Mouse (Mus musculus) embryonic facial prominence, embryonic 11.5 days (tissue): ENCODE measurements around the gene Fam13c. TPM values are rescaled to one million over a fixed set of nuclear protein-coding genes. Genes with fewer than 3 reads are reported as not detected.

ENCODE experiments used
- ATAC-seq: fragments of 200-750 bp; cut with Nextera tagmentation; replicated peaks from 2 replicates; pipeline ENCODE4 v1.8.0; 2017; ENCODE audit warnings: low read depth; ENCODE audit not compliant: insufficient number of reproducible peaks, low FRiP score, low TSS enrichment
- DNase-seq: peaks from one replicate; pipeline ENCODE4 v3.0.0-alpha.2; 2015; ENCODE audit warnings: low spot score
- H3K27ac ChIP-seq: fragments of 300-500 bp; sonication (generic); replicated peaks from 2 replicates; pipeline ENCODE4 v1.5.1; 2014; ENCODE audit warnings: mild to moderate bottlenecking, low read depth, low read length, control low read depth
- H3K27me3 ChIP-seq: fragments of 300-500 bp; sonication (generic); 2 replicates; pipeline ENCODE4 v1.6.1; 2014; ENCODE audit warnings: mild to moderate bottlenecking, low read length, moderate library complexity, mixed read lengths; ENCODE audit not compliant: control insufficient read depth, insufficient read depth
- H3K36me3 ChIP-seq: fragments of 300-500 bp; sonication (generic); replicated peaks from 2 replicates; pipeline ENCODE4 v1.6.1; 2014; ENCODE audit warnings: low read depth, mild to moderate bottlenecking, low read length, moderate library complexity, mixed read lengths; ENCODE audit not compliant: control insufficient read depth, insufficient read depth
- H3K4me1 ChIP-seq: fragments of 300-500 bp; sonication (generic); 2 replicates; pipeline ENCODE4 v1.6.1; 2014; ENCODE audit warnings: low read length, mixed read lengths; ENCODE audit not compliant: control insufficient read depth, insufficient read depth
- H3K4me2 ChIP-seq: fragments of 300-500 bp; sonication (generic); 2 replicates; pipeline ENCODE4 v1.6.1; 2014; ENCODE audit warnings: low read depth, mild to moderate bottlenecking, control low read depth, low read length, moderate library complexity
- H3K4me3 ChIP-seq: fragments of 300-500 bp; sonication (generic); 2 replicates; pipeline ENCODE4 v1.5.1; 2014; ENCODE audit warnings: low read depth, low read length, control low read depth
- H3K9ac ChIP-seq: fragments of 300-500 bp; sonication (generic); replicated peaks from 2 replicates; pipeline ENCODE4 v1.6.1; 2014; ENCODE audit warnings: mild to moderate bottlenecking, control low read depth, low read length
- H3K9me3 ChIP-seq: fragments of 300-500 bp; sonication (generic); replicated peaks from 2 replicates; pipeline ENCODE4 v1.6.1; 2016; ENCODE audit warnings: mild to moderate bottlenecking, low read length, inconsistent platforms, mixed read lengths; ENCODE audit not compliant: control insufficient read depth
- WGBS: fragments of 180-500 bp; shearing (Covaris S2); extraction: QIAGEN DNeasy Blood & Tissue Kit; methylation state at CpG from one replicate; pipeline ENCODE4 v1.1.7; 2014; 5-methylcytosine and 5-hydroxymethylcytosine counted together
- polyA plus RNA-seq: library from polyadenylated mRNA; unstranded; fragments of >200 nt; fragmentation: Nextera tagmentation; extraction: Ambion mirVana; gene quantifications from 2 replicates; pipeline ENCODE4 v1.2.1, GENCODE M21; 2014

Gene Fam13c
- polyA plus RNA-seq, 1 experiment from 2014 or later = 11.4 TPM

DNA sequence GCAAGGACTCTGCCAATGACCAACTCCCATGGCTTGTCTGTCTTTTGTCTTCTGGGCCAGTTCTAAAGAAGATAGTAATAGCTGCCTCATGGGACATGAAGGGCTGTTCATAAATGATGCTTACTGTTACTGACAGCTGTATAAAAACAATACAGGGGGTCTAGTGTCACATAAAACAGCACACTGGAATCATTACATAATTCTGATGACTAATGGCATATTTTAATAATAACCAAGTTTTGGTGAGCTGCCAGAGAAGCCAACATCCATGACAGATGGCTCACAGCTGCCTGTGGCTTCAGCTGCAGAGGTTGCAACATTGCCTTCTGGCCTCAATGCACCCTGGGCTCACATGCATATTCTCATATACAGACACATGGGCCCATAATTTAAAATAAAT is 56.7 kb downstream of the Fam13c start:
- Histone ChIP-seq H3K4me1 (no peaks in the 10 kb centered on the region), H3K9me3 (no peaks in the 10 kb centered on the region), H3K27ac (no peak overlapping the region), H3K4me2 (no peak overlapping the region), H3K9ac (no peak overlapping the region), H3K27me3 (no peaks in the 10 kb centered on the region), H3K36me3 (no peaks in the 10 kb centered on the region), H3K4me3 (no peak overlapping the region)
- ATAC-seq = no peak
- no peak for DNase-seq

DNA sequence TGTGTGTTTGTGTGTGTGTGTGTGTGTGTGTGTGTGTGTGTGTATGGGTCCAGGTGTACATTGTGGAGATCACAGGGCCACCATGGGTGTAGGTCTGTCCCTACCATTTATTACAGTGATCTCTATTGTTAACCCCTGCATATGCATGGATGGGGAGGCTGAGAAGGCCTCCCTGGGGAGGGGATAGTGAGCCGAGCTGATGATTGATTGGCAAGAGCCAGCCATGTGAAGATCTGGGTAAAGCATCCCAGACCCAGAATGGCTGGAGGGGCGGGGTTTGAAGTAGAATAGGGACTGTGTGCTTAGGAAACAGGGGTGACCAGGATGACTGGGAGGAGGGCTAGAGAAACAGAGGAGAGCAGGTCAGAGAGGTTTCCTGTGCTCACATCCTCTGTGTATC is 58.0 kb downstream of the Fam13c start:
- no peak overlapping the region for H3K4me3 ChIP-seq
- no peak overlapping the region for H3K4me2 ChIP-seq
- H3K9me3 ChIP-seq = no peaks in the 10 kb centered on the region
- ATAC-seq (no peak), DNase-seq (no peak)
- H3K9ac ChIP-seq = no peak overlapping the region
- H3K4me1 ChIP-seq = no peaks in the 10 kb centered on the region
- H3K36me3 ChIP-seq = no peaks in the 10 kb centered on the region
- 47% methylated on average over 2 of the region's 2 CpGs for WGBS
- H3K27me3 ChIP-seq = no peaks in the 10 kb centered on the region
- no peak overlapping the region for H3K27ac ChIP-seq

DNA sequence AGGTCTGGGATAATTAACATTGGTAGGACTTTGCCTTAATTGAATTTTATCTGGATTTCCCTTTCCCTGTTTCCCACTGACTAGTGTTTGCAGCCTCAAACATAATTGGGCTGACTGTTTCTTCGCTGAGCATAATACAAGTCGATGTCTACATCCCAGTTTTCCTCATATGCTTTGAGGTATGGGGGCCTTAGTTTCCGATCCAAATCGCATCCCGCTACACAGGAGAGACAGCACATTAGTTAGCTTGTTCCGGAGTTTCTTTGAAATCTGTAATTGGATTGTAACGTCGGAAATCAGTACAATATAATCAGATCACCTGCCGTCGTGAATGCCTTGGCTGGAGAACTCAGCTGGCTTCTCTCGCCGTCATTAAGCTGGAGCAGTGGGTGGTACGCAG is 59.0 kb downstream of the Fam13c start:
- Histone ChIP-seq H3K9me3 (no peaks in the 10 kb centered on the region), H3K4me1 (no peaks in the 10 kb centered on the region), H3K27ac (no peak overlapping the region), H3K9ac (no peak overlapping the region), H3K4me2 (no peak overlapping the region), H3K4me3 (no peak overlapping the region), H3K27me3 (no peaks in the 10 kb centered on the region), H3K36me3 (no peaks in the 10 kb centered on the region)
- DNase-seq (no peak), ATAC-seq (no peak)
- 50% methylated on average over 13 of the region's 13 CpGs for WGBS

DNA sequence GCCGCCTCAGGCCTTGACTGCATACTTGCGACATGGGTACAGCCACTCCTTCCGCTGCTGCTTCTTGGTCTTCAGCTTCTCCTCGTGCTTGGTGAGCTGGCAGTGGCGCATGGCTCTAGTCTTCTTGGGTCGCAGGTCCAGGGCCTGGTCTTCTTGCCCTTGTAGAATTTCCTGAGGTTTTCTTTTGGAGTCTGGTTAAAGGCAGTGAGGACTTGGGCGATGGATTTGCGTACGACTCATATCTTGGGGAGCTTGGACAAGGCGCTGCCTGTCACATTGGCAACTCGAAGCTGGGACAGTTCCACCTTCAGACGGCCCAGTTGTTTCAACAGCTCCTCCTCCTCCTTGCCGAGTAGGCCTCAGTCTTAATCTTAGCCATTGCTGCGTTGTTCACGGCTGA is 64.6 kb downstream of the Fam13c start:
- H3K4me1 ChIP-seq = no peaks in the 10 kb centered on the region
- no peak overlapping the region for H3K4me3 ChIP-seq
- no peak for DNase-seq
- no peak for ATAC-seq
- H3K9me3 ChIP-seq = no peaks in the 10 kb centered on the region
- H3K4me2 ChIP-seq = no peak overlapping the region
- H3K36me3 ChIP-seq = no peaks in the 10 kb centered on the region
- 94% methylated on average over 15 of the region's 15 CpGs for WGBS
- no peak overlapping the region for H3K27ac ChIP-seq
- no peaks in the 10 kb centered on the region for H3K27me3 ChIP-seq
- no peak overlapping the region for H3K9ac ChIP-seq

- Histone ChIP-seq H3K9me3 (no peaks in the 10 kb centered on the region), H3K36me3 (no peaks in the 10 kb centered on the region), H3K4me2 (no peak overlapping the region), H3K4me1 (no peaks in the 10 kb centered on the region), H3K4me3 (no peak overlapping the region), H3K9ac (no peak overlapping the region), H3K27me3 (no peaks in the 10 kb centered on the region), H3K27ac (no peak overlapping the region)
- DNase-seq = no peak
- ATAC-seq = no peak
Measured at GRCm38 (mm10) chr10:70505395-70505794, 65.1 kb downstream of the Fam13c start.

- no peak overlapping the region for H3K4me3 ChIP-seq
- H3K4me2 ChIP-seq = no peak overlapping the region
- no peaks in the 10 kb centered on the region for H3K27me3 ChIP-seq
- H3K27ac ChIP-seq = no peak overlapping the region
- ATAC-seq = no peak
- no peak overlapping the region for H3K9ac ChIP-seq
- no peaks in the 10 kb centered on the region for H3K4me1 ChIP-seq
- no peak for DNase-seq
- 77% methylated on average over 5 of the region's 5 CpGs for whole genome bisulfite sequencing
- no peaks in the 10 kb centered on the region for H3K36me3 ChIP-seq
- no peaks in the 10 kb centered on the region for H3K9me3 ChIP-seq
Measured at GRCm38 (mm10) chr10:70505842-70506241, 65.6 kb downstream of the Fam13c start.

GRCm38 (mm10) chr10:70506499-70507168 is 66.4 kb downstream of the Fam13c start:
- ATAC-seq (no peak), DNase-seq (no peak)
- Histone ChIP-seq H3K4me3 (no peak overlapping the region), H3K4me1 (no peaks in the 10 kb centered on the region), H3K4me2 (no peak overlapping the region), H3K9ac (no peak overlapping the region), H3K27ac (no peak overlapping the region), H3K36me3 (no peaks in the 10 kb centered on the region), H3K9me3 (no peaks in the 10 kb centered on the region), H3K27me3 (no peaks in the 10 kb centered on the region)
- WGBS = 61% methylated on average over 15 of the region's 15 CpGs

DNA sequence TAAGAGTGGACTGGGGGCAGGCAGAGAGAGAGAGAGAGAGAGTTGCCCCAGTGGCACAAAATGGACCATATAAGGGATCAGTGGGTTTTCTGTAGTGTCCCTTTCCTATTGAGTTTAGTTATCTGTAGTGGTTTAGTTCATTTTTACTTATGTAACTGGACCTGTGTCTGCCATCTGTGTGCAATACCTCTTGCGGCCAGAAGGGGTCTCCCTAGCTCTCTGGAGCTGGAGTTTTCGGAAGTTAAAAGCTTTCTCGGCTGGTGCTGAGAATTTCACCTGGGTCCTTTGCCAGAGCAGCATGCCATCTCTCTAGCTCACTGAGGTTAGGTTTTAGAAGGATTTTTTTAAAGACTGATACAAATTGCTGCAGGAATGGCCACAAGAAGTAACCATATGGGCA is 67.6 kb downstream of the Fam13c start:
- Histone ChIP-seq H3K9ac (no peak overlapping the region), H3K4me1 (no peaks in the 10 kb centered on the region), H3K9me3 (no peaks in the 10 kb centered on the region), H3K4me2 (no peak overlapping the region), H3K4me3 (no peak overlapping the region), H3K36me3 (no peaks in the 10 kb centered on the region), H3K27me3 (no peaks in the 10 kb centered on the region), H3K27ac (no peak overlapping the region)
- ATAC-seq (no peak), DNase-seq (no peak)
- WGBS = 84% methylated on average over 3 of the region's 3 CpGs
